11 mouse cellular contexts compared by ENCODE assay signal in genomic region chr15:8991859-8992838, GRCm38 (mm10). TPM values are rescaled to one million over a fixed set of nuclear protein-coding genes. Genes with fewer than 3 reads are reported as not detected.
DNase-seq lines count a peak whose midpoint lies in the region; ATAC-seq and TF ChIP-seq lines count a peak whose summit lies in the region.
"Had no signal": no experiment of that assay in that cellular context is flagged by ENCODE, and none has a peak within 500 bp of the region (broad histone marks: within the 10 kb centered on the region; RNA-seq: fewer than 3 reads in every experiment).

No protein-coding gene starts in this region.

- H3K79me2 ChIP-seq in MEL (ENCODE audit: control insufficient read depth, insufficient read depth, low read length, poor library complexity) = no peaks in the 10 kb centered on the region

- no peak for TF ChIP-seq CTCF in kidney, postnatal 0 days (IDR thresholded peaks at IDR 0.05; ENCODE audit: low read depth)
- no peak for TF ChIP-seq CTCF in MEL (IDR thresholded peaks at IDR 0.05 in 2 of 3, conservative IDR thresholded peaks at IDR 0.05 in 1 of 3; ENCODE audit: control insufficient read depth in 1 of 3, insufficient read depth in 1 of 3, low read depth in 2 of 3, low read length in 3 of 3, poor library complexity in 1 of 3, severe bottlenecking in 1 of 3)
- no peak for TF ChIP-seq CTCF in liver, postnatal 0 days (IDR thresholded peaks at IDR 0.05; ENCODE audit: low read depth)

- WGBS in embryonic facial prominence, embryonic 11.5 days = 71% methylated on average over 12 of the region's 12 CpGs
- 80% methylated on average over 12 of the region's 12 CpGs for WGBS in embryonic facial prominence, embryonic 10.5 days
- 52% methylated on average over 12 of the region's 12 CpGs for WGBS in kidney, postnatal 0 days
- WGBS in liver, postnatal 0 days (ENCODE audit: insufficient replicate concordance) = 56% methylated on average over 12 of the region's 12 CpGs
- WGBS in heart, embryonic 10.5 days = 81% methylated on average over 12 of the region's 12 CpGs

- no peaks in the 10 kb centered on the region for H3K36me3 ChIP-seq in embryonic facial prominence, embryonic 11.5 days (replicated peaks; ENCODE audit: control insufficient read depth, insufficient read depth, low read depth, low read length)
- H3K36me3 ChIP-seq in embryonic facial prominence, embryonic 10.5 days (replicated peaks) = no peaks in the 10 kb centered on the region
- H3K36me3 ChIP-seq in kidney, postnatal 0 days (ENCODE audit: insufficient read depth, low read length) = no peaks in the 10 kb centered on the region
- no peaks in the 10 kb centered on the region for H3K36me3 ChIP-seq in MEL (ENCODE audit: control insufficient read depth in 1 of 2, insufficient read depth in 2 of 2, low read length in 2 of 2)
- H3K36me3 ChIP-seq in liver, postnatal 0 days (replicated peaks; ENCODE audit: insufficient read depth, low read length) = no peaks in the 10 kb centered on the region
- no peaks in the 10 kb centered on the region for H3K36me3 ChIP-seq in heart, embryonic 10.5 days
- H3K36me3 ChIP-seq: limb, embryonic 12.5 days; neural tube, embryonic 12.5 days had no signal

- no peaks in the 10 kb centered on the region for H3K9me3 ChIP-seq in embryonic facial prominence, embryonic 11.5 days (replicated peaks; ENCODE audit: control insufficient read depth, low read length)
- no peaks in the 10 kb centered on the region for H3K9me3 ChIP-seq in embryonic facial prominence, embryonic 10.5 days
- no peaks in the 10 kb centered on the region for H3K9me3 ChIP-seq in kidney, postnatal 0 days (replicated peaks; ENCODE audit: low read length)
- no peaks in the 10 kb centered on the region; the same call in 1 of the 2 replicates for H3K9me3 ChIP-seq in MEL (replicated peaks; ENCODE audit: insufficient read depth, low read length)
- H3K9me3 ChIP-seq in liver, postnatal 0 days (ENCODE audit: low read length) = no peaks in the 10 kb centered on the region
- no peaks in the 10 kb centered on the region for H3K9me3 ChIP-seq in heart, embryonic 10.5 days
- H3K9me3 ChIP-seq: limb, embryonic 12.5 days; neural tube, embryonic 12.5 days had no signal

- no peak overlapping the region for H3K4me2 ChIP-seq in embryonic facial prominence, embryonic 11.5 days (ENCODE audit: low read depth, low read length)
- no peak overlapping the region for H3K4me2 ChIP-seq in kidney, postnatal 0 days (ENCODE audit: low read length)
- no peak overlapping the region for H3K4me2 ChIP-seq in liver, postnatal 0 days (ENCODE audit: low read depth, low read length)
- H3K4me2 ChIP-seq: limb, embryonic 12.5 days; neural tube, embryonic 12.5 days had no signal

- intact Hi-C loops in left cerebral cortex, postnatal 10 days (cut with DNase I) = no loop called here

- peak; percentile 49 for DNase-seq in embryonic facial prominence, embryonic 11.5 days (ENCODE audit: low spot score)
- no peak for DNase-seq in embryonic facial prominence, embryonic 10.5 days (ENCODE audit: low spot score)
- peak; percentile 43 for DNase-seq in kidney, postnatal 0 days (ENCODE audit: low spot score)
- no peak for DNase-seq in kidney, postnatal 25 days
- peak; percentile 49 for DNase-seq in MEL (ENCODE audit: low read depth, low spot score)
- peak; percentile 20 for DNase-seq in liver, postnatal 0 days
- DNase-seq in heart, embryonic 10.5 days (ENCODE audit: low spot score) = no peak
- no peak for DNase-seq in left cerebral cortex, postnatal 10 days (ENCODE audit: extremely low spot score in 1 of 2, low spot score in 2 of 2)

- TF ChIP-seq EP300 in MEL (IDR thresholded peaks at IDR 0.05; ENCODE audit: low read depth in 1 of 2, low read length in 2 of 2) = no peak
- no peak for TF ChIP-seq EP300 in liver, postnatal 0 days (IDR thresholded peaks at IDR 0.05; ENCODE audit: low read depth)

- no peak for TF ChIP-seq RAD21 in MEL (IDR thresholded peaks at IDR 0.05; ENCODE audit: low read depth, low read length)

- H3K4me1 ChIP-seq in embryonic facial prominence, embryonic 11.5 days (ENCODE audit: control insufficient read depth, insufficient read depth, low read length) = no peaks in the 10 kb centered on the region
- H3K4me1 ChIP-seq in embryonic facial prominence, embryonic 10.5 days = 0 out of 2 replicates have a peak, but pooled peaks cover 3% of the 10 kb centered on the region
- H3K4me1 ChIP-seq in kidney, postnatal 0 days (replicated peaks; ENCODE audit: insufficient read depth, low read length) = no peaks in the 10 kb centered on the region
- H3K4me1 ChIP-seq in MEL (ENCODE audit: control insufficient read depth in 1 of 2, insufficient read depth in 2 of 2, low read length in 2 of 2) = 0 out of 4 replicates have a peak, but pooled peaks cover 0 to 3% of the 10 kb centered on the region in 2 experiments
- no peaks in the 10 kb centered on the region for H3K4me1 ChIP-seq in liver, postnatal 0 days (ENCODE audit: insufficient read depth)
- no peaks in the 10 kb centered on the region for H3K4me1 ChIP-seq in heart, embryonic 10.5 days
- H3K4me1 ChIP-seq: limb, embryonic 12.5 days; neural tube, embryonic 12.5 days had no signal

- no peak overlapping the region for H3K9ac ChIP-seq in embryonic facial prominence, embryonic 11.5 days (replicated peaks; ENCODE audit: low read length)
- no peak overlapping the region for H3K9ac ChIP-seq in kidney, postnatal 0 days (ENCODE audit: low read depth, low read length)
- no peak overlapping the region for H3K9ac ChIP-seq in MEL (ENCODE audit: control insufficient read depth, low read depth, low read length, poor library complexity, severe bottlenecking)
- no peak overlapping the region for H3K9ac ChIP-seq in liver, postnatal 0 days (replicated peaks)
- H3K9ac ChIP-seq: limb, embryonic 12.5 days; neural tube, embryonic 12.5 days had no signal

- no peak overlapping the region for H3K4me3 ChIP-seq in embryonic facial prominence, embryonic 11.5 days (ENCODE audit: low read depth, low read length)
- H3K4me3 ChIP-seq in embryonic facial prominence, embryonic 10.5 days = no peak overlapping the region
- H3K4me3 ChIP-seq in kidney, postnatal 0 days (replicated peaks; ENCODE audit: low read depth, low read length) = no peak overlapping the region
- H3K4me3 ChIP-seq in MEL (ENCODE audit: control insufficient read depth in 1 of 2, insufficient read depth in 1 of 2, low read depth in 2 of 2, low read length in 2 of 2) = no peak overlapping the region
- no peak overlapping the region for H3K4me3 ChIP-seq in liver, postnatal 0 days (ENCODE audit: low read depth, low read length)
- no peak overlapping the region for H3K4me3 ChIP-seq in heart, embryonic 10.5 days
- H3K4me3 ChIP-seq: limb, embryonic 12.5 days; neural tube, embryonic 12.5 days had no signal

- TF ChIP-seq POLR2A in MEL (IDR thresholded peaks at IDR 0.05; ENCODE audit: control insufficient read depth in 1 of 2, insufficient read depth in 1 of 2, low read depth in 1 of 2, low read length in 2 of 2, poor library complexity in 1 of 2) = no peak

- no peak for ATAC-seq in embryonic facial prominence, embryonic 11.5 days (replicated peaks; ENCODE audit: insufficient number of reproducible peaks, low FRiP score, low TSS enrichment, low read depth)
- peak; percentile 93 for ATAC-seq in kidney, postnatal 0 days (replicated peaks; ENCODE audit: low FRiP score, low read depth)
- peak; percentile 48; the same call in 1 of the 2 replicates for ATAC-seq in liver, postnatal 0 days

- no peaks in the 10 kb centered on the region for H3K27me3 ChIP-seq in embryonic facial prominence, embryonic 11.5 days (ENCODE audit: control insufficient read depth, insufficient read depth, low read length)
- no peaks in the 10 kb centered on the region for H3K27me3 ChIP-seq in embryonic facial prominence, embryonic 10.5 days (replicated peaks; ENCODE audit: low read depth, poor library complexity, severe bottlenecking)
- no peaks in the 10 kb centered on the region for H3K27me3 ChIP-seq in kidney, postnatal 0 days (ENCODE audit: insufficient read depth, low read length)
- H3K27me3 ChIP-seq in MEL (ENCODE audit: control insufficient read depth in 1 of 2, insufficient read depth in 2 of 2, low read length in 2 of 2) = no peaks in the 10 kb centered on the region; a peak in 1 of 4 replicates
- no peaks in the 10 kb centered on the region for H3K27me3 ChIP-seq in liver, postnatal 0 days (ENCODE audit: insufficient read depth, low read length)
- no peaks in the 10 kb centered on the region for H3K27me3 ChIP-seq in heart, embryonic 10.5 days (ENCODE audit: insufficient read depth, poor library complexity, severe bottlenecking)
- H3K27me3 ChIP-seq: limb, embryonic 12.5 days; neural tube, embryonic 12.5 days had no signal

- H3K27ac ChIP-seq in embryonic facial prominence, embryonic 11.5 days (replicated peaks; ENCODE audit: low read depth, low read length) = no peak overlapping the region
- H3K27ac ChIP-seq in embryonic facial prominence, embryonic 10.5 days (replicated peaks) = no peak overlapping the region
- peak overlapping the region; percentile 27; the same call in 1 of the 2 replicates for H3K27ac ChIP-seq in kidney, postnatal 0 days
- no peak overlapping the region for H3K27ac ChIP-seq in MEL (ENCODE audit: control insufficient read depth, low read depth, low read length)
- H3K27ac ChIP-seq in liver, postnatal 0 days (ENCODE audit: low read depth) = no peak overlapping the region
- no peak overlapping the region for H3K27ac ChIP-seq in heart, embryonic 10.5 days
- H3K27ac ChIP-seq: limb, embryonic 12.5 days; neural tube, embryonic 12.5 days had no signal

TF ChIP-seq in MEL, 35 proteins besides CTCF, POLR2A, EP300 and RAD21 (continues in another document):
- no peak for TF ChIP-seq BHLHE40 (IDR thresholded peaks at IDR 0.05; ENCODE audit: borderline replicate concordance, low read depth, low read length)
- TF ChIP-seq GATA1 (IDR thresholded peaks at IDR 0.05; ENCODE audit: low read depth, low read length) = no peak
- no peak for TF ChIP-seq HCFC1 (IDR thresholded peaks at IDR 0.05; ENCODE audit: low read depth, low read length)
- no peak for TF ChIP-seq POLR2AphosphoS5 (IDR thresholded peaks at IDR 0.05; ENCODE audit: borderline replicate concordance, low read depth, low read length)
- TF ChIP-seq JUND (IDR thresholded peaks at IDR 0.05; ENCODE audit: low read depth, low read length) = no peak
- no peak for TF ChIP-seq ZMIZ1 (IDR thresholded peaks at IDR 0.05; ENCODE audit: low read depth, low read length)

RNA-seq across cellular contexts. Expression of gene Ranbp3l, which starts 24.4 kb away (rescaled TPM):
- 0.10 TPM in 1 of 2 replicates, not detected in the other for polyA plus RNA-seq in embryonic facial prominence, embryonic 11.5 days (2014; fragmentation: Nextera tagmentation; extraction: Ambion mirVana)
- polyA plus RNA-seq in embryonic facial prominence, embryonic 10.5 days (2016; fragmentation: Nextera tagmentation; extraction: Ambion mirVana) = 0.05 and 0.16 TPM in 2 replicates
- 37.8 and 43.2 TPM in 2 replicates for polyA plus RNA-seq in kidney, postnatal 0 days (2015; fragmentation: Nextera tagmentation; extraction: Ambion mirVana)
- not detected in 2 replicates for total RNA-seq in MEL (2012; rRNA removed)
- polyA plus RNA-seq in MEL (2012; ENCODE audit: insufficient read depth in 1 of 2, insufficient read length in 2 of 2, low read depth in 1 of 2, low replicate concordance in 2 of 2, missing spikeins in 1 of 2) = under 1 TPM in 1 of 2 experiments, not detected in 1; 0.06 TPM
- 0.25 and 0.30 TPM in 2 replicates for polyA plus RNA-seq in liver, postnatal 0 days (2015; fragmentation: Nextera tagmentation; extraction: Ambion mirVana)
- polyA plus RNA-seq in heart, embryonic 10.5 days (2016; fragmentation: Nextera tagmentation; extraction: Ambion mirVana) = 0.12 and 0.28 TPM in 2 replicates
- 1 to 10 TPM; 5.1 to 9.5 TPM for total RNA-seq in left cerebral cortex, postnatal 10 days (2021)
- total RNA-seq: adrenal gland, adult 18-20 months had no signal
- polyA plus RNA-seq: limb, embryonic 12.5 days had no signal

Comparison
In these comparisons a context has a peak if more than half of its experiments do, and no peak if none do; other contexts are left out.
1. DNase-seq: peak in embryonic facial prominence, embryonic 11.5 days (single experiment), kidney, postnatal 0 days (single experiment), MEL (single experiment) and liver, postnatal 0 days (single experiment); none in embryonic facial prominence, embryonic 10.5 days (single experiment), kidney, postnatal 25 days (0 of 2), heart, embryonic 10.5 days (single experiment) and left cerebral cortex, postnatal 10 days (0 of 2).
2. RNA of gene Ranbp3l, which starts 24.4 kb away (polyA plus RNA-seq): 37.8 to 43.2 TPM in kidney, postnatal 0 days; 0.12 to 0.28 TPM in heart, embryonic 10.5 days, 0.25 to 0.30 TPM in liver, postnatal 0 days, 0.06 TPM in MEL, 0.05 to 0.16 TPM in embryonic facial prominence, embryonic 10.5 days and 0.10 TPM in embryonic facial prominence, embryonic 11.5 days; every median in the first group is over 10 times any median in the second.